Mouse (Mus musculus): ENCODE measurements at regions not wholly inside any gene's neighbourhood (a gene's known extent, or its start where the extent isn't known, plus 50 kb on each side); places are given as distances from the start of the nearest gene placed in this dataset.

GRCm38 (mm10) chr12:27082624-27083023 lies 259.8 kb downstream of the Sox11 start:
- Histone ChIP-seq H3K27ac (ENCODE audit: low read length) (no peak overlapping the region), H3K27me3 (ENCODE audit: control insufficient read depth, insufficient read depth, low read depth, low read length) (no peaks in the 10 kb centered on the region), H3K4me1 (ENCODE audit: control insufficient read depth, low read depth, low read length) (no peaks in the 10 kb centered on the region), H3K4me2 (ENCODE audit: low read depth, low read length) (no peak overlapping the region), H3K4me3 (ENCODE audit: low read depth, low read length) (no peak overlapping the region), H3K9ac (ENCODE audit: low read depth, low read length) (no peak overlapping the region), H3K36me3 (ENCODE audit: control insufficient read depth, insufficient read depth) (no peaks in the 10 kb centered on the region), H3K9me3 (replicated peaks; ENCODE audit: control insufficient read depth, low read length) (no peaks in the 10 kb centered on the region)
- 8% methylated on average over 8 of the region's 8 CpGs for WGBS (ENCODE audit: insufficient replicate concordance)
- no peak for ATAC-seq (ENCODE audit: low read depth)

GRCm38 (mm10) chr12:27076107-27076738 lies 266.2 kb downstream of the Sox11 start:
- H3K4me3 ChIP-seq (ENCODE audit: low read depth, low read length), result no peak overlapping the region
- H3K4me2 ChIP-seq (ENCODE audit: low read depth, low read length), result no peak overlapping the region
- no peak overlapping the region for H3K27ac ChIP-seq (ENCODE audit: low read length)
- WGBS (ENCODE audit: insufficient replicate concordance), result 46% methylated on average over 6 of the region's 6 CpGs
- H3K9me3 ChIP-seq (replicated peaks; ENCODE audit: control insufficient read depth, low read length), result no peaks in the 10 kb centered on the region
- H3K36me3 ChIP-seq (ENCODE audit: control insufficient read depth, insufficient read depth), result no peaks in the 10 kb centered on the region
- no peaks in the 10 kb centered on the region for H3K4me1 ChIP-seq (ENCODE audit: control insufficient read depth, low read depth, low read length)
- no peaks in the 10 kb centered on the region for H3K27me3 ChIP-seq (ENCODE audit: control insufficient read depth, insufficient read depth, low read depth, low read length)
- no peak overlapping the region for H3K9ac ChIP-seq (ENCODE audit: low read depth, low read length)
- no peak for ATAC-seq (ENCODE audit: low read depth)

GRCm38 (mm10) chr12:27065011-27065517 lies 277.3 kb downstream of the Sox11 start:
- H3K27me3 ChIP-seq (ENCODE audit: control insufficient read depth, insufficient read depth, low read depth, low read length), result no peaks in the 10 kb centered on the region
- H3K27ac ChIP-seq (ENCODE audit: low read length), result no peak overlapping the region
- no peaks in the 10 kb centered on the region for H3K36me3 ChIP-seq (ENCODE audit: control insufficient read depth, insufficient read depth)
- ATAC-seq (ENCODE audit: low read depth), result no peak
- no peak overlapping the region for H3K9ac ChIP-seq (ENCODE audit: low read depth, low read length)
- WGBS (ENCODE audit: insufficient replicate concordance), result 48% methylated on average over 9 of the region's 9 CpGs
- H3K4me1 ChIP-seq (ENCODE audit: control insufficient read depth, low read depth, low read length), result no peaks in the 10 kb centered on the region
- H3K9me3 ChIP-seq (replicated peaks; ENCODE audit: control insufficient read depth, low read length), result no peaks in the 10 kb centered on the region
- no peak overlapping the region for H3K4me3 ChIP-seq (ENCODE audit: low read depth, low read length)
- H3K4me2 ChIP-seq (ENCODE audit: low read depth, low read length), result no peak overlapping the region

GRCm38 (mm10) chr12:27063518-27063917 lies 278.9 kb downstream of the Sox11 start:
- Histone ChIP-seq H3K27me3 (ENCODE audit: control insufficient read depth, insufficient read depth, low read depth, low read length) (no peaks in the 10 kb centered on the region), H3K4me3 (ENCODE audit: low read depth, low read length) (no peak overlapping the region), H3K9me3 (replicated peaks; ENCODE audit: control insufficient read depth, low read length) (no peaks in the 10 kb centered on the region), H3K9ac (ENCODE audit: low read depth, low read length) (no peak overlapping the region), H3K36me3 (ENCODE audit: control insufficient read depth, insufficient read depth) (no peaks in the 10 kb centered on the region), H3K4me1 (ENCODE audit: control insufficient read depth, low read depth, low read length) (no peaks in the 10 kb centered on the region), H3K4me2 (ENCODE audit: low read depth, low read length) (no peak overlapping the region), H3K27ac (ENCODE audit: low read length) (no peak overlapping the region)
- ATAC-seq (ENCODE audit: low read depth), result no peak
- 78% methylated on average over 4 of the region's 4 CpGs for WGBS (ENCODE audit: insufficient replicate concordance)

DNA sequence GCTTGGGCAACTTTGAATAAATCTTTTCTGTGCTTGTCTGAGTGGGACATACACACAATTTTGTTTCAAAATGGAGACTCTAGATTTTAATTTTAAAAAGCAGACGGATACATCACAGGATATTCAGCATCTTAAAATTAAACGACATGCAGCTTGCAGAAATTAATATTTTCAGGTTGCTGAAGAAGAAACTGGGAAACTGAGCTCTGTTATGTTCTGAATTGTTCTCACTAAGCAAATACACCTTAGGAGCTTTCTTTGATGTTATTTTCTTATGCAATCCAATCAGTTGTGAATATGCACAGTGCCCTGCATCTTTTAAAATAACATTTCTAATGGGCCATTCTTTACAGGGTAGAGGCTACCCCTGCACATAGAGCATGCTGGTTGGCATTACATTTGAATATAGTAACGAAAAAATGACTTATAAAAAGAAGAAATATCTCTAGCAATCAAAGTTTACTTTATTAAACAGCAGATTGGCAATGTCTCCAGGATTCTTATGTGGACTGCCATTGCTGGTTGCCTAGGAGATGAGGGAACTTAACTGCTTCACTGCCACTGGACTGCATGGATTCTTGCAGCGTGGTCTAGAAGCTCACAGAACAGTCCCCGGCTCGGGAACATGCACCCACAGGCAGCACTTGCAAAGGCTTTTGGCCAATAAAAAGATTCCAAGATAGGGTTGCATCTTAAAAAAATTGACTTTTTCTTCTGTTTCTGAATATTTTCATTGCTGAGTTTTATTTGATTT lies 279.7 kb downstream of the Sox11 start:
- Histone ChIP-seq H3K27me3 (ENCODE audit: control insufficient read depth, insufficient read depth, low read depth, low read length) (no peaks in the 10 kb centered on the region), H3K9ac (ENCODE audit: low read depth, low read length) (no peak overlapping the region), H3K4me1 (ENCODE audit: control insufficient read depth, low read depth, low read length) (no peaks in the 10 kb centered on the region), H3K4me3 (ENCODE audit: low read depth, low read length) (no peak overlapping the region), H3K27ac (ENCODE audit: low read length) (no peak overlapping the region), H3K36me3 (ENCODE audit: control insufficient read depth, insufficient read depth) (no peaks in the 10 kb centered on the region), H3K4me2 (ENCODE audit: low read depth, low read length) (no peak overlapping the region), H3K9me3 (replicated peaks; ENCODE audit: control insufficient read depth, low read length) (no peaks in the 10 kb centered on the region)
- ATAC-seq (ENCODE audit: low read depth), result no peak
- 55% methylated on average over 6 of the region's 6 CpGs for WGBS (ENCODE audit: insufficient replicate concordance)

GRCm38 (mm10) chr12:27062061-27062461 lies 280.3 kb downstream of the Sox11 start:
- Histone ChIP-seq H3K4me2 (ENCODE audit: low read depth, low read length) (peak overlapping the region; percentile 37), H3K36me3 (ENCODE audit: control insufficient read depth, insufficient read depth) (no peaks in the 10 kb centered on the region), H3K4me1 (ENCODE audit: control insufficient read depth, low read depth, low read length) (no peaks in the 10 kb centered on the region), H3K9me3 (replicated peaks; ENCODE audit: control insufficient read depth, low read length) (no peaks in the 10 kb centered on the region), H3K27ac (ENCODE audit: low read length) (no peak overlapping the region), H3K27me3 (ENCODE audit: control insufficient read depth, insufficient read depth, low read depth, low read length) (no peaks in the 10 kb centered on the region), H3K9ac (ENCODE audit: low read depth, low read length) (no peak overlapping the region), H3K4me3 (ENCODE audit: low read depth, low read length) (no peak overlapping the region)
- no peak for ATAC-seq (ENCODE audit: low read depth)
- 1% methylated on average over 10 of the region's 10 CpGs for WGBS (ENCODE audit: insufficient replicate concordance)

- 33% methylated on average over 17 of the region's 17 CpGs for WGBS (ENCODE audit: insufficient replicate concordance)
- Histone ChIP-seq H3K9ac (ENCODE audit: low read depth, low read length) (no peak overlapping the region), H3K4me2 (ENCODE audit: low read depth, low read length) (no peak overlapping the region), H3K36me3 (ENCODE audit: control insufficient read depth, insufficient read depth) (no peaks in the 10 kb centered on the region), H3K9me3 (replicated peaks; ENCODE audit: control insufficient read depth, low read length) (no peaks in the 10 kb centered on the region), H3K27ac (ENCODE audit: low read length) (no peak overlapping the region), H3K27me3 (ENCODE audit: control insufficient read depth, insufficient read depth, low read depth, low read length) (no peaks in the 10 kb centered on the region), H3K4me3 (ENCODE audit: low read depth, low read length) (no peak overlapping the region), H3K4me1 (ENCODE audit: control insufficient read depth, low read depth, low read length) (no peaks in the 10 kb centered on the region)
- no peak for ATAC-seq (ENCODE audit: low read depth)
These were observed 281.2 kb downstream of the Sox11 start for GRCm38 (mm10) chr12:27060899-27061762.

DNA sequence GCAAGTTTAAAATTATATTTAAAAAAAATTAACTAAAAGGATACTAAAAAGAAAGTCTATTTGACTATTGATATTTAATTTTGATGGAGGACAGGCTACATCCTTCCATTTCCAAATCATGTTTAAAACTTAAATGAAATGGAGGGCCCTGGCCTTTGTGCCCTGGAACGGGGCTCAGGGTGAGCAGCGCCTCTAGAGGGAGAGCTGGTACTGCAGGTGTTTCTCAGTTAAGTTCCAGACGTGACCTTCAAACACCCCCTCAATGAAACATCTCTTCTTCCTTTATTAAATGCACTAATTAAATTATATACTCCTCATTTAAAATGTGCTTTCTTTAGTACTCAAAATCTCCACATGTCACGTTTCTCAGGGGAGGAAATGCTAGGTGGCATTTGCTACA lies 282.5 kb downstream of the Sox11 start:
- H3K9me3 ChIP-seq (replicated peaks; ENCODE audit: control insufficient read depth, low read length), result no peaks in the 10 kb centered on the region
- H3K27me3 ChIP-seq (ENCODE audit: control insufficient read depth, insufficient read depth, low read depth, low read length), result no peaks in the 10 kb centered on the region
- no peak overlapping the region for H3K4me3 ChIP-seq (ENCODE audit: low read depth, low read length)
- H3K36me3 ChIP-seq (ENCODE audit: control insufficient read depth, insufficient read depth), result no peaks in the 10 kb centered on the region
- no peak for ATAC-seq (ENCODE audit: low read depth)
- WGBS (ENCODE audit: insufficient replicate concordance), result 16% methylated on average over 4 of the region's 4 CpGs
- H3K4me1 ChIP-seq (ENCODE audit: control insufficient read depth, low read depth, low read length), result no peaks in the 10 kb centered on the region
- no peak overlapping the region for H3K27ac ChIP-seq (ENCODE audit: low read length)
- no peak overlapping the region for H3K4me2 ChIP-seq (ENCODE audit: low read depth, low read length)
- no peak overlapping the region for H3K9ac ChIP-seq (ENCODE audit: low read depth, low read length)
